Mouse (Mus musculus): ENCODE measurements around the gene Sergef. TPM values are rescaled to one million over a fixed set of nuclear protein-coding genes. Genes with fewer than 3 reads are reported as not detected.
A peak's percentile ranks its signal among the peaks of the same experiment; 100 is the strongest.

The Sergef gene
- polyA plus RNA-seq, 1 experiment from 2014 or later: 13.4 TPM

GRCm38 (mm10) chr7:46422052-46422763 is 217.4 kb downstream of the Sergef start:
- no peak for DNase-seq (ENCODE audit: low read depth, low spot score)
- ATAC-seq: no peak
- in situ Hi-C loops (cut with MboI; ENCODE audit: low pct_unique_long_range_greater_than_20kb): no loop called here
- ChIA-PET CTCF (interaction anchor here (1.3 to 2.3 kb wide), 4 partner anchors 12 to 167 kb away, joined by 3 to 8 read pairs (median 6); no protein-coding TSS in a partner anchor), POLR2A (no interaction called here)
- TF ChIP-seq CTCF (IDR thresholded peaks at IDR 0.05): no peak
- peaks cover 2% of the 10 kb centered on the region for H3K27me3 ChIP-seq

- POLR2A ChIA-PET: no interaction called here
These were observed 218.1 kb downstream of the Sergef start for GRCm38 (mm10) chr7:46421535-46421934.

GRCm38 (mm10) chr7:46418102-46418622 is 221.4 kb downstream of the Sergef start:
- DNase-seq (ENCODE audit: low read depth, low spot score): no peak
- ChIA-PET POLR2A (no interaction called here), CTCF (interaction anchor here (0.7 to 1.6 kb wide), 3 partner anchors 26 to 117 kb away, joined by 3 read pairs; no protein-coding TSS in a partner anchor)
- H3K27me3 ChIP-seq: peaks cover 8% of the 10 kb centered on the region
- no peak for ATAC-seq
- TF ChIP-seq CTCF (IDR thresholded peaks at IDR 0.05): no peak
- in situ Hi-C loops (cut with MboI; ENCODE audit: low pct_unique_long_range_greater_than_20kb): no loop called here

More at GRCm38 (mm10) chr7:46421535-46421934, 218.1 kb downstream of the Sergef start:
- TF ChIP-seq CTCF (IDR thresholded peaks at IDR 0.05): no peak
- DNase-seq (ENCODE audit: low read depth, low spot score): no peak
- CTCF ChIA-PET: no interaction called here
- in situ Hi-C loops (cut with MboI; ENCODE audit: low pct_unique_long_range_greater_than_20kb): no loop called here
- ATAC-seq: no peak
- H3K27me3 ChIP-seq: peaks cover 2% of the 10 kb centered on the region

GRCm38 (mm10) chr7:46417467-46417866 is 222.1 kb downstream of the Sergef start:
- no peak for TF ChIP-seq CTCF (IDR thresholded peaks at IDR 0.05)

GRCm38 (mm10) chr7:46415818-46416425 is 223.7 kb downstream of the Sergef start:
- POLR2A ChIA-PET: no interaction called here
- ATAC-seq (peak; percentile 25), DNase-seq (ENCODE audit: low read depth, low spot score) (no peak)
- peaks cover 5% of the 10 kb centered on the region for H3K27me3 ChIP-seq
- in situ Hi-C loops (cut with MboI; ENCODE audit: low pct_unique_long_range_greater_than_20kb): no loop called here
- CTCF ChIA-PET: no interaction called here
- TF ChIP-seq CTCF (IDR thresholded peaks at IDR 0.05): no peak

More at GRCm38 (mm10) chr7:46417467-46417866, 222.1 kb downstream of the Sergef start:
- POLR2A ChIA-PET: no interaction called here
- peaks cover 8% of the 10 kb centered on the region for H3K27me3 ChIP-seq
- in situ Hi-C loops (cut with MboI; ENCODE audit: low pct_unique_long_range_greater_than_20kb): no loop called here
- ATAC-seq (no peak), DNase-seq (ENCODE audit: low read depth, low spot score) (no peak)
- CTCF ChIA-PET: interaction anchor here (1.5 kb wide), 1 partner anchor 118 kb away, joined by 3 read pairs; no protein-coding TSS in a partner anchor

- no peak for TF ChIP-seq CTCF (IDR thresholded peaks at IDR 0.05)
- DNase-seq (ENCODE audit: low read depth, low spot score) (no peak), ATAC-seq (no peak)
- ChIA-PET CTCF (no interaction called here), POLR2A (no interaction called here)
- in situ Hi-C loops (cut with MboI; ENCODE audit: low pct_unique_long_range_greater_than_20kb): no loop called here
- H3K27me3 ChIP-seq: peaks cover 5% of the 10 kb centered on the region
These were observed 225.5 kb downstream of the Sergef start for GRCm38 (mm10) chr7:46413959-46414725.

GRCm38 (mm10) chr7:46412823-46413222 is 226.8 kb downstream of the Sergef start:
- no peak for TF ChIP-seq CTCF (IDR thresholded peaks at IDR 0.05)
- H3K27me3 ChIP-seq: peaks cover 5% of the 10 kb centered on the region
- ATAC-seq: no peak
- no peak for DNase-seq (ENCODE audit: low read depth, low spot score)
- ChIA-PET POLR2A (interaction anchor here (0.6 kb wide), 1 partner anchor 29 kb away, joined by 3 read pairs; no protein-coding TSS in a partner anchor), CTCF (no interaction called here)
- in situ Hi-C loops (cut with MboI; ENCODE audit: low pct_unique_long_range_greater_than_20kb): no loop called here

- TF ChIP-seq CTCF (IDR thresholded peaks at IDR 0.05): no peak
- POLR2A ChIA-PET: no interaction called here
- DNase-seq (ENCODE audit: low read depth, low spot score): no peak
- in situ Hi-C loops (cut with MboI; ENCODE audit: low pct_unique_long_range_greater_than_20kb): no loop called here
- ATAC-seq: no peak
- H3K27me3 ChIP-seq: peaks cover 5% of the 10 kb centered on the region
- CTCF ChIA-PET: interaction anchor here (2.4 kb wide), 1 partner anchor 13 kb away, joined by 8 read pairs; no protein-coding TSS in a partner anchor
These were observed 228.9 kb downstream of the Sergef start for GRCm38 (mm10) chr7:46410727-46411126.

GRCm38 (mm10) chr7:46409204-46409789 is 230.3 kb downstream of the Sergef start:
- ChIA-PET CTCF (interaction anchor here (0.7 to 2.4 kb wide), 2 partner anchors 14 to 16 kb away, joined by 3 to 8 read pairs; no protein-coding TSS in a partner anchor), POLR2A (no interaction called here)
- no peak for TF ChIP-seq CTCF (IDR thresholded peaks at IDR 0.05)
- no peak for DNase-seq (ENCODE audit: low read depth, low spot score)
- in situ Hi-C loops (cut with MboI; ENCODE audit: low pct_unique_long_range_greater_than_20kb): no loop called here
- no peak for ATAC-seq
- H3K27me3 ChIP-seq: peaks cover 7% of the 10 kb centered on the region

GRCm38 (mm10) chr7:46408606-46409005 is 231.0 kb downstream of the Sergef start:
- ChIA-PET POLR2A (no interaction called here), CTCF (no interaction called here)
- DNase-seq (ENCODE audit: low read depth, low spot score) (no peak), ATAC-seq (no peak)
- no peak for TF ChIP-seq CTCF (IDR thresholded peaks at IDR 0.05)
- in situ Hi-C loops (cut with MboI; ENCODE audit: low pct_unique_long_range_greater_than_20kb): no loop called here
- peaks cover 8% of the 10 kb centered on the region for H3K27me3 ChIP-seq
